Mouse (Mus musculus): ENCODE data around the gene Fam107b.

Gene Fam107b

DNA sequence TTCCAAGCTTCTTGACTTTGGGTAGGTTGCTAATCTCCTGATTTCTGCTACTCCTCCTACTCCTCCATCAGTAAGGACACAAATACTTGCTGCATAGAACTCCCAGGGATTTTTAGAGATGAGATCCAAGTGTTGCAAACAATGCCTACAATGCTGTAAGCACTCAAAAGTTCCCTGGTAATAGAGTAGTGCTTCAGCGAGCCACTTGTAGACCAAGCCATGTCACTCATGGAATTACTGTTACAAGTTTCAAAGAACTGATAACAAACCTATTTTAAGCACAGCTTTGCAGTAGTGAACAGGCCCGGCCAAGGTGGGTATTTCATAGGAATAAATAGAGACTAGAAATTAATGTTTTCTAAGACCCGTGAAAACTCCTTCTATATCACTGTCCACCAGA lies 174.8 kb downstream of the Fam107b start:
- no peak for DNase-seq

DNA sequence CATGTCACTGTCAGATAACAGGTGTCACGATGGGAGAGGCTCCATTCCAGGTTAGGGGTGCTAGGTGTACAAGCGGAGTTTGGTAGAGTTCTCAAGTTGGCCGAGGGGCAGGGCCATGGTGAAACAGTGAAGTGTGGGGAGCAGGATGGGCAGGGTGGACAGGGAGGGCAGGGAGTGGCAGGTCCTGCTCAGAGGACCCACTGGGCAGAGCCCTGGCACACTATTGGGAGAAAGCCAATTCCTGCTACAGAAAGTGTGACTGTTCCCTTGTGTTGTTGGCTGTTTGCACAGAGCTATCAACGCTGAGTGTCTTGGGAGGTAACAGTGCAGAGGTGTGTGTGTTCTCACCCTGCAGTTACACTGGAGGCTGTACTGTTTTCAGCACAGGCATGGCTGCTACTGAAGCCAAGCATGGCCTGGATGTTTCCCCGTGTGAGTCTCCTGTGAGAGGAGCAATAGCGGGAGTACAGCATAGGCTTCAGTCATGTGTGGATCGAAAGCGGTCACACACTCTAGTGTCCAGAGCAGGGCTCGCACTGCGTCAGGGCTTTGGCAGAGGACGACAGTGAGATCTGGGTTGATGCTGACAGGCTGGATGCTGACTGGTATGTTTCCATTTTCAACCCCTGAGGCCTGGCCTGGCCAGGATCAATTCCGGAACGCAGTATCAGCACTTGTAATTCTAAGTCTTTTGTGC lies 175.8 kb downstream of the Fam107b start:
- no peak for DNase-seq

DNA sequence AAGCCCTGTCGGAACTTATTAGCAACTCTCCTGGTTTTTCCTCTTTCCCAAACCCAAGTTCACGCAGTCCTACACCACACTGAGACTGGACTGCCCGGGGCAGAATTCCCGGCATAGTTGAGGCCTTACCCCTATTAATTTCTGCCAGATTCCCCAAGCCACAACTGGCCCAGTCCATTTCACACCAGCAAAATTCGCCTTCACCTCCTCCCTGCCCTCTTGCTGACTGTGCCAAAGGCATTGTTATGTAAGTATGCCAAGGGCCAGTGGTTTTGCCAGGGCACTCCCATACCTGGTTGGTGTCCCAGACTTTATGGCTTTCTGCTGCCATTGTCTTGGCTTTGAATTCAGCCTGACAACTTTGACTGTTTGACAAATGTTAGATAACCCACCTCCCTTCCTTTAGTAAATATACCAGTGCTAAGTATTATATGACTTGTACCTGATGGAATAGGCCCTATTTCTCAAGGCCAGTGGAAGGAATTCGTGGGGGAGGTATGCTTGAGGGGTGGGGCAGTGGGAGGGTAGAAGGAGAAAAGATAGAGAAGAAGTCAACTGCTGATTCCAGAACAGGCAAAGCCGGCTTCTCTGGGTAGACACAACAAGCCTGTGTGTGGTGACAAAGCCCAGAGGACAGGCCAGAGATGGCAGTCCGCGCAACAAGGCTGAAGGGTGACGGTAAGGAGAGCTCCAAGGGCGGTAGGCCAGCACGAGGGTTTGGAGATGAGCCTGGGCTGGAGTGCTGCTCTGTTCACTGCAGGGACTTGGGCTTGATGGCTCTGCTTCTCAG lies 178.6 kb downstream of the Fam107b start:
- DNase-seq: peak; percentile 81

DNA sequence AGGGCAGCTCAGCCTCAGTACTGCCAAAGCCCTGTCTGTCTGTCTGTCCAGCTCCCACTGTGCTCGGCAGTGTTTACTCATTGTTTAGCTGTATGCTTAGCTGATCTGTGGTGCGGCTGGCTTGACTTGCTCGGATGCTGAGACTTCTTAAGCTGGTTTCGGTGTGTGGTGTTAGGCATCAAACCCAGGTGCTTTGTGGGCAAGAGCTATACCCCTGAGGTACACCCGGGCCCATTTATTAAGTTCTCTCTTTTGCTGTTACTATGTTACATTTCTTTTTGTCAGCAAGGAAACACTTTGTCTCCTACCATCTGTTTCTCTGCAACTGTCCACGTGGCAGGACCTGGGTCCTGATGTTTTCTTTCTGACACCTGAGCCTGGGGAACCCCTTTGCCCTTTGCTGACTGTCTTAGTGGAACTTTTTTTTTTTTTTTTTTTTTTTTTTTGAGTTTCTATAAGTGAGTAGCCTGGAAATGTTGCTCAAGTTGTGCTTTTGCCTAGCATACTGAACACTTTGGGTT lies 179.3 kb downstream of the Fam107b start:
- no peak for DNase-seq

DNA sequence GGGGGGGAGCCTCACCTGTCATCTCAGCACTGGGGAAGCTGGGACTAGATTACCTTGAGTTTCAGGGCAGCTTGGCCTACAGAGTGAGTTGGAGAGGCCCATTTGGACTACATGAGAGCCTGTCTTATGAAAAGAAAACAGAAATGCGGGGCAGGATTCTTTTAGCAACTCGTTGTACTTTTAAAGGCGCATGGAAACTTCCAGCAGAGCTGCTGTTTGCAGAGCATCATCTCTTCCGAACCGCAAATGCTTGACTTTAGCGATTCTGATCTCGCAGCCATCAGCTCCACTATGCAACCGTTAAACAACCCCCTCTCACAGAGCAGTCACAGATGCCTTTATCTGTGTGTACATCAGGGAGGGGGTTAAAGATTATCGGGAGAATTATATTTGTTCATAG lies 179.8 kb downstream of the Fam107b start:
- DNase-seq: no peak

DNA sequence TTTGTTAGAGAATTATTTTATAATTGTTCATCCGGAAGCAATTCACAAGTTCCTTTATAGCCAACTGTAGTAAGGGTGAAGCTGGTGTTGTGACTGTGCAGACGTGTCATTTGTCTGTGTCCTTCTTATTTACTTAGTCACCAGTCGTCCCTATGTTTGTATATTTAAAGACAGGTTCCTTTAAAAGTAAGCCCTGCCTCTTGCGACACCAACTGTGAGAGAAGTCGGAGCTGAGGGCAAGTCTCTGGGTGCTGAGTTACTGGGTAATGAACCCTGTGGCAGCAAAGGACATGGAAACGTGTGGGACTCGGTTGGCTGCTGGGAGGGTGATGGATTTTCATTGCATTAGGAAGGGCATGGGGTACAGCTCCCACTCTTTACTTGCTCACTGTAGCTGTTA lies 182.1 kb downstream of the Fam107b start:
- no peak for DNase-seq

DNA sequence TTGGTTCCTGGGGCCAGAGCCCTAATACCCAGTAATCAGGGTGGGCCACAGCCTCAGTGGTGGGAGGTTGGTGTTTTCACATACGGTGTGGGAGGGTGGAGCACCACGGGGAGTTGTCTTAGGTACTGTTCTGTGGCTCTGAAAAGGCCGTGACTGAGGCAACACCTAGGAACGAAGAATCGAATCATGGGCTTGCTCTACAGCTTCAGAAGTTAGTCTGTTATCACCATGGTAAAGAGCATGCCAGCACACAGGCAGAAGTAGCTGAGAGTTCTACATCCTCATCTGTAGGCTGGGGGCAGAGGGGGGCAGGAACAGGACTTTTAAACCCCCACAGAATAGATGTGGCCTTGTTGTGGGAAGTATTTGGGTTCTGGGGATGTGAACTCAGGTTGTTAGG lies 182.6 kb downstream of the Fam107b start:
- no peak for DNase-seq

DNA sequence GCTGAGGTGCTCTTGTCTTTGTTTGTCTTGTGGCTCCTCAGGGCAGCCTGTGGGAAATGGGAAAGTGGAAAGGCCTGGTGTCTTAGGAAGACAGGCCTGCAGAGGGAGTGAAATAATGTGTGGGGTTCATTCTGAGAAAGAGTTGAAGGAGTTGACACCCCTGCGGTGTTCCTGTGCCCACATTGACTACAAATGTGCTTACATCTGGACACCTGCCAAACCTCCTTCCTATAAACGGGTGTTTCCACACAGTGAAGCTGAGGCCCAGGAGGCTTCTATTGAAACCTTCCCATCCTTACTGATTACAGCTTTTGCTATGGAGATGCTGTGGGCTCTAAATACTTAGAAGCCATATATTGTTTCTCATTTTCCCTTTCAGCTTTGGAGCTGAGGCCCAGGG lies 183.5 kb downstream of the Fam107b start:
- no peak for DNase-seq

DNA sequence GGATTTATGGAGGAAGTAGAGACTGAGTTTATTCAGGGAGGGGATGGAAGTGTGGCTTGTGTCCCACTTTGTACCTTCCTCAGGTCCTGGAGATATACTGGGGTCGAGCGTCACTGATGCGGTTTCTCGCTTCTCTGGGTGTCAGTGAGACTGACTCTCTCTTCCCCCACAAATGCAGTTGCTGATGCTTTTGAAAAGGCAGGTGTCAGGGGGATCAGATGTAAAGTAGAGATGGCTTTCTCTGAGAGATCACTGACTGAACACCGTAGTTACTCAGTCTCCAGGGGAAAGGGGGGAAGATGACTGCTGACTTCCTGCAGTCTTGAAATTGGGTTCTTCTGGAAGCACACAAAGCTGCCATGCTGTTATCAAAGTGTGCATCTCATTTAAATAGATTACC lies 185.6 kb downstream of the Fam107b start:
- DNase-seq: no peak

DNA sequence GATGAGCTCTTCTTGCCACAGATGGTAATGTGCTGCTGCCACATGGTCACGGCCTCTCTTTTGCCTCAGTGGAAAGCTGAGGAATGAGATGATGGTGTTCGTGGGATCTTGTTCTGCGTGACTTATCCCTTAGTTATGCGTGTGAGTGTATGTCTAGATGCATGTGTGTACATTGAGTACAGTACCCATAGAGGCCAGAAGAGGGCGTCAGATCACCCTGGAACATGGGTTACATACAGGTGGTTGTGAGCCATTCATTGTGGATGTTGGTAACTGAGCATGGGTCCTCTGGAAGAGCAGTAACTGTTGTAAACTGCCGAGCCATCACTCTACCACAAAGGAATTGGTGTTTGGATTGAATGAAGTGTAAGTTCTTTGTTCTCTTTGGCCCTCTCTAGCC lies 188.1 kb downstream of the Fam107b start:
- DNase-seq: no peak

DNA sequence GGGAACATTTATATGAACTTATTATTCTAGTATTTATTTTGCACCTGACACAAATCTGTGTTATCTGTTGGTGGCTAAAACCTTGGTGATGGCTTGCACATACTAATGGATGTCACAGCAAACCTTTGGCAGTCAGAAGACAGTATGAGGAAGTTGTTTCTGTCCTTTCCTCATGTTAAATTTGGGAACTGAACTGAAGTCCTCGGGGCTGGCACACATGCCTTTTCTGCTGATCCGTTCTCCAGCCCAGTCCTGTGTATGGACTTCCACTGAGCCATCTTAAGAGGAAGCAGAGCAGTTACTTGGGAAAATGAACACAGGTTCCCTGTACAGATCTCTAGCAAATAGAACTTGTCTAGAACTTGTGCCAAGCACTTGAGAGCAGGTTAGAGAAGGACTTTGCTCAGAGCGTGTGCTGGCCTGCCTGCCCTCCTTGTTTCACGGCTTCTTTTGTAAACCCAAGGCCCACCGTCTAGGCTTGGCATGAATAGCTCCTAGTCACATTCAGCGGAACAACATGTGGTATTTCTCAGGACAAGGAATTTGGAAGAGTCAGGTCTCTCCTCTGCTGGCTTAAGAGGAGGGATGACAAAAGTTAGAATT lies 190.0 kb downstream of the Fam107b start:
- no peak for DNase-seq

DNA sequence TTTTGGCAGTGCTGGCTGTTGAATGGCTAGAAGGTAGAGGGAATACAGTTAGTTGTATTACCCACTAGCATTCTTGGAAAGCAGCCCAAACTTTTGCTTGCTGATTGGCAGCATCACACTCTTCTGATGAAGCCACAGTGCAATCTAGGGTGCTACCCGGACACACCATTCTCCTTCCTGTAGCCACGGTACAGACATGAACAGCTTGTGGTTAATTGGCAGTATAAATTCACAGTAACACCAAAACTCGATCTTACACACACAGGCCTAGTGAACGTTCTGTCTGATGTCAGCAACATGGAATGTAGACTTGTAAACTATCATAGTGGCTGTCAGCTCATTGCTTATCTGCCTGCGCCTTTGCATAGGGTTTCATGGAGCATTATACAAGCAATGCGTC lies 193.8 kb downstream of the Fam107b start:
- no peak for DNase-seq

DNA sequence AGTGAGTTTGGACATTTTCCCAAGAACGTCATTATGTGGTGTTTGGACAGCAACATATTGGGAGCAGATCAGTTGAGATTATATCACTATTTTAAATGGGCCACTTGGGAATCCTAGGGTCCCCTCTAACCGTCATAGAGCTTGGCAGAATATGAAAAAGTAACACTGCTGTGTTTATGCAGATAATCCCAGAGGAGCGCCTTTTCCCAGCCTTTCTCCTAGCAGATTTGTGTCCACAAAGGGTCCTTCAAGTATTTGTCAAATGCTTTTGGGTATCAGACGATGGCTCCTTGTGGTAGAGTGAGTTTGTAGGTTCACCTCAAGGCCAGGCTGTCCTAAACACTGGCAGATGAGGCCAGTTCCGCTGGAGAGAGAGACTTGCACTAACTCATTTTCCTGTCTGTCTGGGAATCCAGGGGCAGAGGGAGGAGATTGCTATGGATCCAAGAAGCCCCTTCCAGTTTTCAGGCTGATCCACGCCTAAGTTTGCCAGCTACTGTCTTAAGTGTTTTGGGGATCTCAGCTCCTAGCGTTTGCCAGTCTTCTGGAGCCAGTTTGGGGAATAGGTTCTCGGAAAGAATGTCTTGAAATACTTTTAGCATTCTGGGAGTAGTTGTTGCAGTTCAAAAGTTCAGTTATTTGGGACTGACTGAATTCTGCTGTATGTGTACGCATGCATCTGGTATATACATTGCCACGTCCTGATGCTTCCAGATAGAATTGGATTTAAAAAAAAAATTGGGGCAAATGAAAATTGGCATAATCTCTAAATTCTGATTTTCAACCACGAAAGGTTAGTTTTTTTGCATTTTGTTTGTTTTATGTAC lies 195.9 kb downstream of the Fam107b start:
- no peak for DNase-seq

DNA sequence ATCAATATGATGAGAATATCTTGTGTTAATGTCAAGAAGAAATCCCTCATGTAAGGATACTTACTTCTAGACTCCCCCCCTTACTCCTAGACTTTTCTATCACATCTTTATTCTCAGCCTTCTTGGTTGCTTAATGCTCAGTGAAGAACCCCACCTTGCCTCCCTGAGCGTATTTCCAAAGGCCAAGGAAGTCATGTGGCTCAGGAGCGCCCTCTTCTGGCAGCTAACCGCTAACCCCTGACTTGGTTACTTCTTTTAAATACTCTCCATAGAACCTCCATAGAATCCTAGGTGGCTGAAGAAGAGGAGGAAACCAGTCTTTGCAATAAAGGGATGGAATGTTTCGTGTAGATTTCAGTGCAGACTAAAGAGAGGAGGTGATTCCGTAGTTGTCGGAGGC lies 199.0 kb downstream of the Fam107b start:
- peak; percentile 76 for DNase-seq

DNA sequence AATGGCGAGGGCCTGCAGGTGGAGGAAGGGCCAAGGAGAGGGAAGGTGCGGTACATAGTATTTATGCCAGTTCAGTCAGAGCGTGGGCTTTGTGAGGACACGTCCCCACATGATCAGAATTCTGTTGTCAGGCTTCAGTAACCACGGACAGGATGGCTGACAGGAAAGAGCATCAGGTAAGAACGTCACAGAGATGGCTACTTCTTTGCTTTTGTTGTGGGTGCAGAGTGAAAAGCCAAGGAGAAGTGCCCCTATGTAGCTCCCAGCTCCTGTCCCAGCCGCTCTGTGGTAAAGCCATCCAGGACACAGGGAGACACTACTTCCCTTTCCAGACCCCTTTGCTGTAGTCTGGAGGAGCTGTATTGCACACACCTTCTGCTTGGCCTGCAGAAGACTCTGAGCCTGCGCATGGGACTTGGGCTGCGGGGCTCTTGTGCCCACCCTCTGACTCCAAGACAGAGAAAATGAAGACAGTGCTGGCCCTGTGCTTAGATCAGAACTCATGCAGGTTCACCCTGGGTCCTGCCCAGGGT lies 199.6 kb downstream of the Fam107b start:
- no peak for DNase-seq

DNA sequence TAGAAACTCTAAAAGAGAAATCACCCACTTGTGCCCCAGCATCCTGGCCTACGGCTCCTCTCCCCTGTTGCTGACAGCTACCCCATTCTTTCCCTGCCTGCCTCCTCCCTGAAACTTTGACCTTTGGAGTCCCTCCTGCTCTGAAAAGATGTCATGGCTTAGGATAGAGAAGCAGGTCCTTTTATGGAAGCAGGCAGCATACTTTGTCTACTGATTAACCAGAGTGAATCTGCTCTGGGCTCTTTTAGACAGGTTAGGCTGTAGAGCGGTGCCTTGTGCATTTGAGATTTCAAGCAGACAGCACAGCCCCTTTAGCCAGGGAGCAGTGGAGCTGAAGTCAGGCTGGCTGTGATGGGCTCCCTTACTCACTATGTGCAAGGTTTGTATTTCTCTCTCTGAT lies 200.1 kb downstream of the Fam107b start:
- DNase-seq: peak; percentile 73

DNA sequence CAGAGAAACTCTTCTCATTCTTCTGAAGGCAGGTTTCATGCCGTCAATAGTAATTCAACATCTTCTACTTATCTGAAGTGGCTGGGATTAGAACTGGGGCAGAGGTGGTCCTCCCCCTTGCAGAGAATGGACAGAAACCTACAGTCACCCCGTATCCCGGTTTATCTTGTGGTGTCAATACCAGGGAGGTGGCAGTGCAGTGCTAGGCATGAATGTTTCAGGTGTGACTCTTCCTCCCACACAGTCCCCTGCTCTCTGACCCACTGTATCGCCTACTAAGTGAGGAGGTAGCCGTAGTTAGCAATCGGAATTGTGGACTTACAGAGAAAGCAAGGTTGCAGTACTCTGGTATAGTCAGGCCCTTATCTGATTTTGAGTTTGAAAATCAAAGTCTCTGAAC lies 201.2 kb downstream of the Fam107b start:
- DNase-seq: no peak

DNA sequence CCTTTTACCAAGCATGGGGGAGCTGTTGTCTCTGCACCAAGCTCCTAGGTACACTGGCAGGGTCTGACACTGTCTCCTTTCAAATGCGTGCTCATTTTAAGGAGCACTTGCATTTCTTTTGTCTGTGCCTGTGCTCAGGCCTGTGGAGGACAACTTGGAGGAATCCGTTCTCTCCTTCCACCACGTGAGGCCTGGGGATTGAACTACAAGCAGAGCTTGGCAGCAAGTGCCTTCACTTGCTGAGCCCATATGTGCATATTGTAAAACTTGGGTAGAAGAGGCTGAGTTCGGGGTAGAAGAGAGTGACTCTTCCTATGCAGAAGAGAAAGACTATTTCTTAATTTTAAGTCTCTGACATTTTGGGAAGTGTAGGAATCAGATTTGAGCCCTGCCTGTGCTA lies 202.8 kb downstream of the Fam107b start:
- DNase-seq: no peak

DNA sequence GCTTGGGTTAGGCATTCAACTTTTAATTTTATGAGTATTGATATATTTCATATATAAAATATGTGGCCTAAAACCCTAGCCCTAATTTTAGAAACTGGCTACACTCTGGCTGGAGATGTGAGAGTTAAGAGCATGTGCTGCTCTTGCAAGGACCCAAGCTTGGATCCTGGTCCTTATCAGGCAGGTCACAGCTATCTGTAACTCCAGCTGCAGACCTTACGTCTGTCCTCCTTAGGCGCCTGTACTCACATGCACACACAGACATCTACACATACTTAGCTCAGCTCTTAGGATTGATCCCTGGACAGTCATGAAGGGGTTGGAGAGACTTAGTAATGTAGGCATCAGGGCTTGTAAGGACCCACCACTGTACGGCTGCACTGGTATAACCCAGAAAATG lies 205.3 kb downstream of the Fam107b start:
- no peak for DNase-seq

DNA sequence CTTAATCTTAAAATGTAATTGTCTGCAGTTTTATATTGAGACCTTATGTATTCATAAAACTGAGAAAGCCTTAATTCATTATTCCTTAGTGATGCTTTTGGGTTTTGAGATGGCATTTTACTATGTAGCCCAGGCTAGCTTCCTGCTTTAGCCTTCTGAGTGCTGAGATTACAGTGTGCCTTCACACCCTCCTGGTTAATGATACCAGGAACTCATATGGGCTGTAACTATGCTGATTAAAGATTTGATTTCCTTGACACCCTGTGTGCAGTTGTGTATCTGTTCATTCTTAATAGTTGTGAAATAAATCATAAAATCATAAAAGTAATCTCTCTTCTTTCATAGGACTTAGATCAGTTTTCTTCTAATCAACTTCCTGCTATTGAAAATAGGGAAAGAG lies 205.8 kb downstream of the Fam107b start:
- no peak for DNase-seq

DNA sequence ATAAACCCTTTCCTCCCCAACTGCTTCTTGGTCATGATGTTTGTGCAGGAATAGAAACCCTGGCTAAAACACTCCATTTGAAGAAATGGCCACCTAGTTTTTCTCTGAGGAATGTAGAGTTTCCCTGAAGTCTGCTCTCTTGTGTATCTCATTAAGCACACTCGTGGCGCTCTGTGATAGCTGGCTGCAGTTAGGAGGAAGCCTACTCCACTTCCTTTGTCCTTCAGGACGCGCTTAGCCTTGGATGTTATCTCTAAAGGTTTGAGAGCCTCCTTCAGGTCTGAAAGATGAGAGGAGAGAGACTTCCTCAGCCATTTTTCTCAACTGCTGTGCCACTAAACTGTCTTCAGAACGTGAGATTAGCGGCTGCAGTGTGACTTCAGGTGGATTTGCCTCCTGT lies 207.4 kb downstream of the Fam107b start:
- DNase-seq: no peak

DNA sequence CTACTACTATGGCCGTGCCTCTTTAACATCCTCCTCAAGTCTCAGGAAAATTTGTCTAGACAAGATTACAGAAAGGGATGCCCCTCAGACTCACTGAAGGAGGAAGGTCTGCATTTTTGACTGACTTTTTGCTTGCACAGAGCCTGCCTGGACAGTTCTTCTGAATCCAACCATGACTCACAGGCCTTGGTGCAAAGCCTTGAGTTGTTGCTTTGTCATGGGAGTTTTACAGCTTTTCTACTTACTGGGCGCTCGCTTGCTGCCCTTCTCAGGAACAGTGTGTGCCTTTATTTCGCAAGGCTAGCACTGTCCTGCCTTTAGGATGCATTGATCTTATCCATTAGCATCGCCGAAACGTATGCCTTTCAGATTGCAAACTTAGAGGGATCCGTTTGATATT lies 215.3 kb downstream of the Fam107b start:
- no peak for DNase-seq
